Mouse (Mus musculus) naive thymus-derived CD4-positive, alpha-beta T cell, adult 2 months (primary cell): ENCODE measurements around the gene Spryd3.

Experiments
- DNase-seq: peaks from one replicate; pipeline ENCODE4 v3.0.0-alpha.2; 2011; ENCODE audit warnings: low read depth

The Spryd3 gene

GRCm38 (mm10) chr15:102112827-102113226 lies 23.2 kb downstream of the Spryd3 start:
- no peak for DNase-seq

DNA sequence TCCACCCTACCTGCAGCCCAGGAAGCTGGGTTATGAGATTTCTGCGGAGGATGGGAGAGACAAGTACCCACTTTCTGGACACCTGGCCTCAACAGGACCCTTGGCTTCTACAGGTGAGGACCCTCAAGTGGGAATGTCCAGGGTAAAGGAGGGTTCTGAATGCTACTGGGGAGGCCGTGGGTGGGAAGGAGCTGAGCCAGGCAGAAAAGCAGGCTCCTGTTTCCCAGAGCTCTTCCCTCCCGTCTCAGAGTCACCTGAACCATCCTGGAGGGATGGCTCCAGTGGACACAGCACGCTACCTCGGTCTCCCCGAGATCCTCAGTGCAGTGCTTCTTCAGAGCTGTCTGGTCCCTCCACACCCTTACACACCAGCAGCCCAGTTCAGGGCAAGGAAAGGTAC lies 23.9 kb downstream of the Spryd3 start:
- no peak for DNase-seq

GRCm38 (mm10) chr15:102111495-102111829 lies 24.6 kb downstream of the Spryd3 start:
- no peak for DNase-seq

DNA sequence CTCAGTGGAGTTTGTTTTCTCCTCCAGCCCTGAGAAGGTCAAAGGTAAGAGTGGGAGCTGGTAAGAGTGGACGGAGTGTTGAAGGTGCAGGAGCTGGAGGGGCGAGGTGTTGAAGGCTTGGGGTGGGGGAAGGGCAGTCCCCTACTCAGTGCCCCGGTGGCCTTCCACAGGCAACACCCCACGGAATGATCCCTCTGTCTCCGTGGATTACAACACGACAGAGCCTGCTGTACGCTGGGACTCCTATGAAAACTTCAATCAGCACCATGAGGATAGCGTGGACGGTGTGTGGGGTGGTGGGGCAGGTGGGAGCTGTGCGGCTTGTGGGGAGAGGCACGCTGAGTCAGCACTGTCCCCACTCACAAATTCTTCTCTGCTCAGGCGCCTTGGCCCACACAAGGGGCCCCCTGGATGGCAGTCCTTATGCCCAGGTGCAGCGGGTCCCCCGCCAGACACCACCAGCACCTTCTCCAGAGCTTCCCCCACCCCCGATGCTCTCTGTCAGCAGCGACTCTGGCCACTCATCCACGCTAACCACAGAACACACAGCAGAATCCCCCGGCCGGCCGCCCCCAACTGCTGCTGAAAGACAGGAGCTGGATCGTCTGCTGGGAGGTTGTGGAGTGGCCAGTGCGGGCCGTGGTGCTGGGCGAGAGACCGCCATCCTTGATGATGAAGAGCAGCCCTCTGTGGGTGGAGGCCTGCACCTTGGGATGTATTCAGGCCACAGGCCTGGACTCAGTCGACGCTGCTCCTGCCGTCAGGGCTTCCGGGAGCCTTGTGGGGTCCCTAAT lies 25.1 kb downstream of the Spryd3 start:
- DNase-seq, result no peak

- DNase-seq, result no peak
Measured at GRCm38 (mm10) chr15:102110271-102110670, 25.8 kb downstream of the Spryd3 start.

DNA sequence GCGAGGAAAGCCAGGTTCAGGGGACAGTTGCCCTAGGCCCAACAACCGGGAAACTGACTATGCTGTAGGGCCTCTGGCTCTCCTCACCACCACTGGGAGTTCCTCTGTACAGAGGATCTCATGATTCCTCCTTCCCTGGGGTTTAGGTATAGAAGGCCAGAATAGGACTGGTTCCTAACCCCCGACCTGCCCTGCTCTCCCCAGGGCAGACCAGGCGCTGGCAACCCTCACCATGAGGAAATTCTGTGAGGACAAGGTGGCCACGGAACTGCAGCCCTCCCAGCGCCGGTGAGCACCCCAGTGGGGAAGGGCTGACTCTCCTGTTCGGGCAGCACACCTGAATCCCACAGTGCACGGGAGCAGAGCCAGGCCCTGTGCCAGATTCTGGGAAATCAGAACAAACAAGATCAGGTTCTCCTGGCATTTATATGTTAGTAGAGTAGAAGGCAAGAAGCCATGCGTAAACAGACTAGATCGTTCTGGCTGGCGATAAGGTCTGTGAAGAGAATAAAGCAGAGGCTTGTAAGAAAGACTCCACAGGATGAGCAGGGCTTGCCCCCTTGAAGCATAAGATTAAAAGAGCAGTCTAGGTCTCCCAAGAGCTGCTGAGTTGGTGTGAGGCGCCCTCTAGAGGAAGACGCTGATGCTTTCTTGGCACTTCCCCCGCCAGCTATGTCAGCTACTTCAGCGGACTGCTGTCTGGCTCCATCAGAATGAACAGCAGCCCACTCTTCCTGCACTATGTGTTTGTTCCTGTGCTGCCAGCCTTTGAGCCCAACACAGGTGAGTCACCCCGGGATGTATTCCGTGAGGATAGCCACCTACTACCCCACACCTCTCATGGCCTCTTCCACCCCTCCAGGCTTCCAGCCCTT lies 27.1 kb downstream of the Spryd3 start:
- DNase-seq, result peak; percentile 89

DNA sequence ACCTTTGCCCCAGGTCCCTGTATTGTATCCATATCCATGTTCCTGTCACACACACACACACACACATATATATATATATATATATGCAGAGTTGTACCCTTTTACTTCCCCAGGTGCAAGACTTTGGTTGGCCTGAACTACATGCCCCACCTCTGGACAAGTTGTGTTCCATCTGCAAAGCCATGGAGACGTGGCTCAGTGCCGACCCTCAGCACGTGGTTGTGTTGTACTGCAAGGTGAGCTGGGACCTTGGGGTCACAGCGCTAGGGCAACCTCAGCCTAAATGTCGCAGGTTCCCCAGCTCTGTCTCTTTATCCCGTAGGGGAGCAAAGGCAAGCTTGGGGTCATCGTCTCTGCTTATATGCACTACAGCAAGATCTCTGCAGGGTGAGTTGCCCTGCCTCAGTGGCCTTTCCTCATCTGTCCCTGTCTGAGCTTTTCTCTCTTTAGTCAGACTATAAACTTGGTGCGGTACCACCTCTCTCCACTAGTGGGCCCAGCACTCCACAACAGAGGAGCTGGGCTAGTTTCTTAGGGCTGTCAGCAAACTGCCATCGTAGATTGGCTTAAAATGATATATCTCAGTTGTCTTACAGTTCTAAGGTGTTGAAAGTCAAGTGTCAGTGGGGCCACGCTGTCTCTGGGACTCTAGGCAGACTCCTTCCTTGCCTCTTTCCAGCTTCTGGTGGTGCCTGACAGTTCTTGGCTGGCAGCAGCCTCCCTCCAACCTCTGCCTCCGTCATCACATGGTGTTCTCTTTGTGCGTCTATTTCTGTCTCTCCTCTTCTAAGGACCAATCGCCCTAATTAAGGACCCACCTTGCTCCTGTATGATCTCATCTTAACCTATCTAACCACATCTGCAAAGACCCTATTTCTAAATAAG lies 28.1 kb downstream of the Spryd3 start:
- DNase-seq, result peak; percentile 89

GRCm38 (mm10) chr15:102106754-102107456 lies 29.1 kb downstream of the Spryd3 start:
- DNase-seq, result peak; percentile 59

GRCm38 (mm10) chr15:102105764-102106730 lies 30.0 kb downstream of the Spryd3 start:
- peak; percentile 61 for DNase-seq

DNA sequence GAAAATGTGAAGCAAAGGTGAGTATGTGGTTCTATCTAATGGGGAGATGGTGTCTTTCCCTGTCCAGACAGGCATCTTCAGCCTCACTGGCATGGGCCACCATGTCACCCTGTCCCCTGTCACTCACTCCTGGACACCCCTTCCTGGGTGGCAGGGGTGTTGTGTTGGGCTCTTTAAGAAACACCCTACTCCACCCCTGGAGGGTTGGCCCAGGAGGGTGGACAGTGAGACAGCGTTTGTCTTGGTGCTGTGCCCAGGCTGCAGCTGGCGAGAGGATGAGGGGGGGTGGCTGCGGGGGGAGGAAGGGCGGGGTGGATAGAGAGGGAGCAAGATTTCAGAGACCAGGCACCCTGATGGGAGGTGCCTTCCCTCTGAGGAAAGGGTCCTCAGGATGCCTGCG lies 30.7 kb downstream of the Spryd3 start:
- DNase-seq, result no peak

DNA sequence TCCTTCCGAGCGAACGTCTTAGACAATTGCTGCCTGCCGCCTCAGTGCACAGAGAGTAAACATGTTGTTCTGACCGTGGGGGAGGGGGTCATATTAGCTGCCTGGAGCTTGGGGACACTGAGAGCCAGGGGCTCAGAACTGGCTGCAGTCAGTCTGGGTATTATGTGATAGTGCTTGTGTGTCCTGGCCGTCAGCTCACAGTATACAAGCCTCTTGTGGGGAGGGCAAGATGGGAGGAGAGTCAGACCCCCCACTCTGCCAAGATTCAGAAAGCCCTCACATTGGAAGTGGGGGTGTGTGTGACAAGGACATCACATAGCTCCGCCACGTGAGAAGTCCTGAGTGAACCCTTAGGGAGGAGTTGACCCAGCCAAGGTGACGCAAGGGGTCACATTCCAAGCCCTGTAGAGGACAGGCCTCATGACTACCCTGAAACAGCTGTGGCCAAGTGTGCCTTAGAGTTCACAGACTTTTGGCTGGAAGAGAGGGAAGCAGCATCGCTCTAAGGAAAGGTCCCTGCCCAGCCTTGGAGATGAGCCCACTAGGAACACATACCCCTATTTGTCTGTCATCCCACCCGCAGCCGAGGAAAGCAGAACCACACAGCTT lies 32.0 kb downstream of the Spryd3 start:
- no peak for DNase-seq

DNA sequence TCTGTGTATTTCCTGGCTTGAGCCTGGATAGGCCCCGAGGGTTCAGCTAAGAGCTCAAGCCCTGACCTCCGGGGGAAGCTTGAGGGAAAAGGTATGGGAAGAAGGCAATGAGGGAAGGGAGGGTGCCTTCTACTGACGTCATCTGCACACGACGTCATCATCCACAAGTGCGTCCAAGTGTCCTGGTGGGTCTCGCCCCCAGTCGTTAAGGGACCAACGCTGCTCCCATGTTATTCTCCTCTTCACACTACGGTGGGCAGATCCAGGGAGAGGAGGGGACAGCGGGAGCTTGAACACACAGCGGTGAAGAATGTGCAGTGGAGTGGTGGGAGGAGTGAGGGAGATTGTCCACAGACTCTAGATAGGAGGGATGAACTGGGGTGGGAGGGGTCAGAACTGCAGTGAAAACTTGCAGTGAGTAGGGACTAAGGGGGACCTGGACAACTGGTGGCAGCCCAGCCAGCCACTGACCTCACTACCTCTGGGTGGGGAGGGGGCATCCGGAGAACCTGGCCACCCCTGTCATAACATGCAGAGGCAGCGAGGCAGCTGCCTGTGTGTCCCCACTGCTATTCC lies 32.6 kb downstream of the Spryd3 start:
- DNase-seq, result no peak

DNA sequence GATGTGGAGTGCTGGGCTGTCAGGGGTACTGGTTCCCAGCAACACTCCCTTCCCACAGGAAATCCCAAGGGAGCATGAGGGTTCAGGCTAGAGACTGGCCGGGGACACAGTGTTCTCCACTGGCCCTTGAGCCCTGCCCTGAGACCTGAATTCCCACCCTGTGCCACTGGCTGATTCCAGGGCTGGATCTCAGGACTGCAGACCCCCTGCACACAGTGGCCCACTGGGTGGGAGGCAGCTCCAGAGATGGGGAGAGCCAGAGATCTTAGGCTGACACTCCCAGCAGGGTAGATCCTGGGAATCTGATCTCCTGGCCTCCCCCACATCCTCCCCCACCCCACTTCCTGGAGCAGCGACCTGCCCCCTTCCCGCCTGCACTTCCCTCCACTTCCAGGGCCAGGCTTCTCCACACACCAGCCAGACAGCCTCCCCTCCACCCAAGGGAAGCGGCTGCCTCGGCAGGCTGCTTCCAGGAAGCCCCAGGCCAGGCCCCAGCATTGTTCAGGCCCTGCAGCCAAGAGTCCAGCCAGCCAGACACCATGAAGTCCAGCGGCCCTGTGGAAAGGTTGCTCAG lies 33.4 kb downstream of the Spryd3 start:
- no peak for DNase-seq

GRCm38 (mm10) chr15:102101672-102102541 lies 34.1 kb downstream of the Spryd3 start:
- no peak for DNase-seq

- no peak for DNase-seq
Measured at GRCm38 (mm10) chr15:102100996-102101671, 34.9 kb downstream of the Spryd3 start.

GRCm38 (mm10) chr15:102100161-102100981 lies 35.7 kb downstream of the Spryd3 start, which contains the start of gene Tns2:
Gene Tns2, plus strand, starts transcription at chr15:102100413.
- DNase-seq, result peak; percentile 56

- DNase-seq, result no peak
Measured at GRCm38 (mm10) chr15:102099771-102100160, 36.3 kb downstream of the Spryd3 start.
